Mouse (Mus musculus): Measurements from ENCODE around the gene Gprc5c. TPM values are rescaled to one million over a fixed set of nuclear protein-coding genes. Genes with fewer than 3 reads are reported as not detected.

Gprc5c gene
- total RNA-seq, 2 experiments from 2014 or later = 3.6 to 5.1 TPM

GRCm38 (mm10) chr11:114914978-114915377, 64.0 kb downstream of the Gprc5c start:
- DNase-seq = no peak

- DNase-seq = no peak
These were observed 66.2 kb downstream of the Gprc5c start for GRCm38 (mm10) chr11:114917120-114917519.

Other genes with a start within 250 kb of the Gprc5c start
- 100 to 1,000 TPM; 846 to 926 TPM for gene Rpl38, start 182.6 kb upstream of the Gprc5c start, total RNA-seq (2021)
- 10 to 100 TPM; 29.5 to 30.6 TPM for gene Ttyh2, start 175.7 kb upstream of the Gprc5c start, total RNA-seq (2021)
- gene Dnaic2, start 123.7 kb upstream of the Gprc5c start, total RNA-seq (2021) = 1 to 10 TPM in 1 of 2 experiments, under 1 TPM in 1; 0.99 to 1.9 TPM
- 1 to 10 TPM; 4.0 to 6.1 TPM for gene Kif19a, start 85.8 kb upstream of the Gprc5c start, total RNA-seq (2021)
- 10 to 100 TPM; 24.1 to 24.6 TPM for gene Btbd17, start 55.2 kb upstream of the Gprc5c start, total RNA-seq (2021)
- gene Gpr142, start 52.2 kb upstream of the Gprc5c start, total RNA-seq (2021) = not detected
- gene Cd300a, start 38.9 kb downstream of the Gprc5c start, total RNA-seq (2021) = under 1 TPM; 0.40 to 0.56 TPM
- not detected for gene Cd300lb, start 83.2 kb downstream of the Gprc5c start, total RNA-seq (2021)
- not detected for gene Cd300c, start 118.0 kb downstream of the Gprc5c start, total RNA-seq (2021)
- gene Cd300ld, start 138.8 kb downstream of the Gprc5c start, total RNA-seq (2021) = under 1 TPM in 1 of 2 experiments, not detected in 1; 0.20 TPM
- gene Cd300c2, start 150.7 kb downstream of the Gprc5c start, total RNA-seq (2021) = 1 to 10 TPM; 3.3 to 3.7 TPM
- not detected for gene Cd300ld2, start 165.0 kb downstream of the Gprc5c start, total RNA-seq (2021)
- 1 to 10 TPM in 1 of 2 experiments, under 1 TPM in 1; 0.60 to 2.3 TPM for gene Cd300ld4, start 175.9 kb downstream of the Gprc5c start, total RNA-seq (2021)
- 1 to 10 TPM in 1 of 2 experiments, not detected in 1; 1.8 TPM for gene Cd300ld5, start 186.6 kb downstream of the Gprc5c start, total RNA-seq (2021)
- gene Cd300ld3, start 197.3 kb downstream of the Gprc5c start, total RNA-seq (2021) = not detected
- not detected for gene Cd300e, start 211.0 kb downstream of the Gprc5c start, total RNA-seq (2021)
- gene Rab37, start 240.3 kb downstream of the Gprc5c start, total RNA-seq (2021) = 1 to 10 TPM; 2.3 to 2.7 TPM

Data from layer of hippocampus, postnatal 36 days (tissue).